Mouse (Mus musculus): ENCODE results near the gene Sh2d3c. TPM values are rescaled to one million over a fixed set of nuclear protein-coding genes. Genes with fewer than 3 reads are reported as not detected.
A peak's percentile ranks its signal among the peaks of the same experiment; 100 is the strongest.

The Sh2d3c gene
- polyA plus RNA-seq, 1 experiment from 2014 or later = 32.4 TPM

DNA sequence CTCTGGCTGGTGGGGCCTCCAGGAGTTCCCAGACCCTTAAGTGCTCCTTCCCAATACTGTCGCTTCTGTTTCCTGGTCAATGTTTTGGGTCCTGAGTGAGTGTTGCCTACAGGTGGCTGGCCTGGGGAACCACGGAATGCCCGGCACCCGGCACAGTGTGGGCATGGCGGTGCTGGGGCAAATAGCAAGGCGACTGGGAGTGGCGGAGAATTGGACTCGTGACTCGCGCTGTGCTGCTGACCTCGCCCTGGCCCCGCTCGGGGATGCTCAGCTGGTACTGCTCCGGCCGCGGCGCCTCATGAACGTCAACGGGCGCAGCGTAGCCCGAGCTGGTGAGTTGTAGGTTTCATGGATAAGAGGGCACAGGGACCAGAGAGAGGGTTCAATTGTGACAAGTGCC, 55.3 kb downstream of the Sh2d3c start:
- ATAC-seq (replicated peaks; ENCODE audit: extremely low read depth, insufficient read depth, low FRiP score) = no peak
- H3K9me3 ChIP-seq (replicated peaks; ENCODE audit: control insufficient read depth, low read length) = no peaks in the 10 kb centered on the region
- H3K9ac ChIP-seq (ENCODE audit: low read length) = peak overlapping the region; percentile 49
- peak overlapping the region; percentile 58 for H3K4me3 ChIP-seq (ENCODE audit: low read length)
- peak overlapping the region; percentile 76 for H3K4me2 ChIP-seq (ENCODE audit: low read depth, low read length)
- H3K4me1 ChIP-seq (ENCODE audit: control insufficient read depth, insufficient read depth, low read length) = peaks cover 8% of the 10 kb centered on the region
- H3K27me3 ChIP-seq (ENCODE audit: control insufficient read depth, insufficient read depth, low read length) = no peaks in the 10 kb centered on the region
- WGBS = 22% methylated on average over 22 of the region's 22 CpGs
- no peak overlapping the region for H3K27ac ChIP-seq (ENCODE audit: low read length)
- H3K36me3 ChIP-seq (ENCODE audit: control insufficient read depth, insufficient read depth) = no peaks in the 10 kb centered on the region

DNA sequence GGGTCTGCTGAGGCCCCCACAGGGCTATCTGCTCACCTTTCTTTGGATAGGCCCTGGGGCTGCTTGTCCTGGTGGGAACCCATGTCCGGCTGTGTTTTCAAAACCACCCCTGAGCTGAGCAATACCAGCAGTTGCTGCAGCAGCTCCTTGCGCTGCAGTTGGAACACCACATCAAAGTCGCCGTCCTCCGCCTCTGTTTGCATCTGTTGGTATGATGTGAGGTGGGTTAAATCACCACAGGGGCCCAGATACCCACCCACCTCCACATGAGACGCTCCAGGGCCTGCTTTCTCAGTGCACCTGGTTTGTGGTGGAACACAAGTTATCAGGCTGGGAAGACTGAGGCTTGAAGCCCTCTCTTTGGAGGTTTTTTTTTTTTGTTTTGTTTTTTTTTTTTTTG, 57.2 kb downstream of the Sh2d3c start:
- Histone ChIP-seq H3K27ac (ENCODE audit: low read length) (no peak overlapping the region), H3K36me3 (ENCODE audit: control insufficient read depth, insufficient read depth) (no peaks in the 10 kb centered on the region), H3K27me3 (ENCODE audit: control insufficient read depth, insufficient read depth, low read length) (no peaks in the 10 kb centered on the region), H3K9ac (ENCODE audit: low read length) (no peak overlapping the region), H3K4me3 (ENCODE audit: low read length) (no peak overlapping the region), H3K9me3 (replicated peaks; ENCODE audit: control insufficient read depth, low read length) (no peaks in the 10 kb centered on the region), H3K4me2 (ENCODE audit: low read depth, low read length) (no peak overlapping the region), H3K4me1 (ENCODE audit: control insufficient read depth, insufficient read depth, low read length) (peaks cover 8% of the 10 kb centered on the region)
- ATAC-seq (replicated peaks; ENCODE audit: extremely low read depth, insufficient read depth, low FRiP score) = no peak
- 83% methylated on average over 6 of the region's 6 CpGs for WGBS

DNA sequence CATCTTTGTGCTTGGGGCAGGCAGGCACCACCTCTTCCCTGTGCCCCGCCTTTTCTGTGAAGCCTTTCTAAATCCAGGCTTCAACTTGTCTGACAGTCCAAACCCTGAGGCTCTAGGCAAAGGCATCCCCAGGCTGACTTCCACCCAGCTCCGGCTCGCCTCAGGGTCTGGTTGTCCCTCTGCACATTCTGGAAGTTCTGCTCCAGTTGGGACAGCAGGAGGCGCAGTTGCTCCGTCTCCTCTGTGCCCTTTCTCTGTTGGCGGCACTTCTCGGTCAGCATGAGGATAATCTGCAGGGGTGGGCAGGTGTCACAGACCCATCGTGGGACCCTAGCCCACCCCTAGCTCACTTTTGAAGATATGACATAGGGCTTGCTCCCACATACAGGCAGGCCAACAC, 58.3 kb downstream of the Sh2d3c start:
- H3K36me3 ChIP-seq (ENCODE audit: control insufficient read depth, insufficient read depth) = no peaks in the 10 kb centered on the region
- H3K9me3 ChIP-seq (replicated peaks; ENCODE audit: control insufficient read depth, low read length) = no peaks in the 10 kb centered on the region
- H3K27me3 ChIP-seq (ENCODE audit: control insufficient read depth, insufficient read depth, low read length) = no peaks in the 10 kb centered on the region
- WGBS = 10% methylated on average over 8 of the region's 8 CpGs
- H3K9ac ChIP-seq (ENCODE audit: low read length) = no peak overlapping the region
- no peak for ATAC-seq (replicated peaks; ENCODE audit: extremely low read depth, insufficient read depth, low FRiP score)
- no peak overlapping the region for H3K4me3 ChIP-seq (ENCODE audit: low read length)
- no peak overlapping the region for H3K4me2 ChIP-seq (ENCODE audit: low read depth, low read length)
- no peak overlapping the region for H3K27ac ChIP-seq (ENCODE audit: low read length)
- peaks cover 11% of the 10 kb centered on the region for H3K4me1 ChIP-seq (ENCODE audit: control insufficient read depth, insufficient read depth, low read length)

DNA sequence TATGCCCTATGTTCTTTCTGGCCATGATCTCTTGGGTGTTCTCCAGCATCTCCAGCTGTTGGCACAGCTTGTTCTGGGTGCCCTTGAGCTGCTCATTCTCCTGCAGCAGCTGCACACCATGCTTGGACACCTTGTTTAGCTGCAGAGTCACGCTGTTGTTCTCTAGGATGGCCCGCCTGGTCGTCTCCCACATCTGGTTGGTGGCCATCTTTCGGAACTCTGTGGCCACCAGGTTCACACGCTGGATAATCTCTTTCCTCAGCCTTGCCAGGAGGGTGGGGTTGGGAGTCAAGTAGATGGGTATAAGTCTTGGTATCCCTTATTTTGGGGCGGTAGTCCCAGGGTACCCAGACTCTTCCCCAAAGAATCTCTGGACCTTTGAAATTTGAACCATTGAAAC, 58.9 kb downstream of the Sh2d3c start:
- ATAC-seq (replicated peaks; ENCODE audit: extremely low read depth, insufficient read depth, low FRiP score) = no peak
- no peaks in the 10 kb centered on the region for H3K27me3 ChIP-seq (ENCODE audit: control insufficient read depth, insufficient read depth, low read length)

DNA sequence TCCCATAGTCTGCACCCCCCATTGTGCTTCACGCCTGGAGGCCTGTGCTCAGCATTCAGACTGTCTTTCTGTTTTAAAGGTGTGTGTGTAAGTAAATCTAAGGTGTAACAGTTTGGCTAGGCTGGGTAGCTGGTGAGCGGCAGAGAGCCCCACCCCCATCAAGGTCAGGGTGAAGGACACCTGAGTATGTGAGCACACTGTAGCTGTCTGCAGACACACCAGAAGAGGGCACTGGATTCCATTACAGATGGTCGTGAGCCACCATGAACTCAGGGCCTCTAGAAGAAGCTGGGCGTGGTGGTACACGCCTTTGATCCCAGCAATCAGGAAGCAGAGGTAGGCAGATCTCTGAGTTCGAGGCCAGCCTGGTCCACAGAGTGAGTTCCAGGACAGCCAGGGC, 60.9 kb downstream of the Sh2d3c start:
- H3K36me3 ChIP-seq (ENCODE audit: control insufficient read depth, insufficient read depth) = no peaks in the 10 kb centered on the region

More for the DNA sequence above, 58.9 kb downstream of the Sh2d3c start:
- H3K4me1 ChIP-seq (ENCODE audit: control insufficient read depth, insufficient read depth, low read length) = peaks cover 13% of the 10 kb centered on the region
- H3K4me2 ChIP-seq (ENCODE audit: low read depth, low read length) = no peak overlapping the region
- H3K27ac ChIP-seq (ENCODE audit: low read length) = no peak overlapping the region
- H3K4me3 ChIP-seq (ENCODE audit: low read length) = no peak overlapping the region
- WGBS = 88% methylated on average over 6 of the region's 6 CpGs
- H3K36me3 ChIP-seq (ENCODE audit: control insufficient read depth, insufficient read depth) = no peaks in the 10 kb centered on the region
- no peak overlapping the region for H3K9ac ChIP-seq (ENCODE audit: low read length)
- no peaks in the 10 kb centered on the region for H3K9me3 ChIP-seq (replicated peaks; ENCODE audit: control insufficient read depth, low read length)

DNA sequence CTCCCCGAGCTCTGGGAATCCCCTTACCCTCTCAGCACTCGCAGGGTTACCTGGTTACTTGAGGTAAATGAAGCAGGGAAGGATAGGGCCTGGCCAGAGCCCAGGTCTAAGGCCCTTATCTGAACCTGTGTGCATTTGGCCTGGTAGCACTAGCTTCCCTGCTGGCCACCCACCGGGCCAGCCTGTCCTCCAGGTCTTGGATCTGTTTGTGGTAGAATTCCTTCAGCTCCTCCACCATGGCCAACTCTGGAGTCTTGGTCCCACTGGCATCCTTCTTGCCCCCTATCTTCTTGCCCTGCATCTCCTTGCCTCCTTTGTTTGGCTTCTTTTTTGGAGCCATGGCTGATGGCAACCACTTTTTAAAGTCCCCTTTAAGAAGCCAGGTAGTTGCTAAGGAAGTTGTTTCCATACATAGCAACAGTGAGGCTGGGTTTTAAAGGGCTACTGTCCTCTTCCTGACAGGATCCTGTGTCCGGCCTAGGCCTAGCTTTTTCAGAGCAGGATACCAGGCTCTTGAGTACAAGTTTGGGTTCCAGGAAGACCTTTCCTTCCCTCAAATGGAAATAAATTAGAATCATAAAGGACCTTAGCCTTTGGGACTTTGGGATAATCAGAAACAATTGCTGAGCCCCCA, 63.3 kb downstream of the Sh2d3c start, which contains the start of gene Cfap157:
Cfap157 (minus strand) TSS at position 381 of the 634 bp plus-strand sequence.
- Histone ChIP-seq H3K27ac (ENCODE audit: low read length) (no peak within 1 kb of the TSS), H3K9me3 (replicated peaks; ENCODE audit: control insufficient read depth, low read length) (no peaks in the 10 kb centered on the region), H3K4me2 (ENCODE audit: low read depth, low read length) (no peak within 1 kb of the TSS), H3K36me3 (ENCODE audit: control insufficient read depth, insufficient read depth) (no peaks in the 10 kb centered on the region), H3K4me3 (ENCODE audit: low read length) (no peak within 1 kb of the TSS), H3K9ac (ENCODE audit: low read length) (no peak within 1 kb of the TSS), H3K4me1 (ENCODE audit: control insufficient read depth, insufficient read depth, low read length) (peaks cover 5% of the 10 kb centered on the region), H3K27me3 (ENCODE audit: control insufficient read depth, insufficient read depth, low read length) (no peaks in the 10 kb centered on the region)
- peak; percentile 68 for ATAC-seq (replicated peaks; ENCODE audit: extremely low read depth, insufficient read depth, low FRiP score)
- 53% methylated on average over 4 of the region's 4 CpGs for whole genome bisulfite sequencing

More for the DNA sequence above, 60.9 kb downstream of the Sh2d3c start:
- Histone ChIP-seq H3K27me3 (ENCODE audit: control insufficient read depth, insufficient read depth, low read length) (no peaks in the 10 kb centered on the region), H3K4me3 (ENCODE audit: low read length) (no peak overlapping the region), H3K9ac (ENCODE audit: low read length) (no peak overlapping the region), H3K9me3 (replicated peaks; ENCODE audit: control insufficient read depth, low read length) (no peaks in the 10 kb centered on the region), H3K4me1 (ENCODE audit: control insufficient read depth, insufficient read depth, low read length) (peaks cover 5% of the 10 kb centered on the region), H3K4me2 (ENCODE audit: low read depth, low read length) (no peak overlapping the region), H3K27ac (ENCODE audit: low read length) (no peak overlapping the region)
- no peak for ATAC-seq (replicated peaks; ENCODE audit: extremely low read depth, insufficient read depth, low FRiP score)
- WGBS = 75% methylated on average over 6 of the region's 6 CpGs

DNA sequence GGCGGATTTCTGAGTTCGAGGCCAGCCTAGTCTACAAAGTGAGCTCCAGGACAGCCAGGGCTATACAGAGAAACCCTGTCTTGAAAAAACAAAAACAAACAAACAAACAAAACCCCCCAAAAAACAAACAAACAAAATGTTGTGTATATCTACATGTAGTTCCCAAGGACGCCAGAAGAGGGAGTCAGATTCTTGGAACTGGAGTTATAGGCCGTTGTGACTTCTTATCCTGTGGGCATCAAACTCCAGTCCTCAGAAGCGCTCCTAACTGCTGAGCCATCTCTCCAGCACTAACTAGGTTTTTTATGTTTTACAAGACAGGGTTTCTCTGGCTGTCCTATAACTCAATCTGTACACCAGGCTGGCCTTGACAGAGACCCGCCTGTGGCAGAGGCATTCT, 66.3 kb downstream of the Sh2d3c start:
- H3K27ac ChIP-seq (ENCODE audit: low read length) = no peak overlapping the region
- no peak overlapping the region for H3K4me3 ChIP-seq (ENCODE audit: low read length)
- H3K27me3 ChIP-seq (ENCODE audit: control insufficient read depth, insufficient read depth, low read length) = no peaks in the 10 kb centered on the region
- H3K9me3 ChIP-seq (replicated peaks; ENCODE audit: control insufficient read depth, low read length) = no peaks in the 10 kb centered on the region
- H3K4me1 ChIP-seq (ENCODE audit: control insufficient read depth, insufficient read depth, low read length) = peaks cover 10% of the 10 kb centered on the region
- no peak for ATAC-seq (replicated peaks; ENCODE audit: extremely low read depth, insufficient read depth, low FRiP score)
- H3K36me3 ChIP-seq (ENCODE audit: control insufficient read depth, insufficient read depth) = no peaks in the 10 kb centered on the region
- WGBS = 60% methylated on average over 6 of the region's 6 CpGs
- no peak overlapping the region for H3K9ac ChIP-seq (ENCODE audit: low read length)
- H3K4me2 ChIP-seq (ENCODE audit: low read depth, low read length) = no peak overlapping the region

DNA sequence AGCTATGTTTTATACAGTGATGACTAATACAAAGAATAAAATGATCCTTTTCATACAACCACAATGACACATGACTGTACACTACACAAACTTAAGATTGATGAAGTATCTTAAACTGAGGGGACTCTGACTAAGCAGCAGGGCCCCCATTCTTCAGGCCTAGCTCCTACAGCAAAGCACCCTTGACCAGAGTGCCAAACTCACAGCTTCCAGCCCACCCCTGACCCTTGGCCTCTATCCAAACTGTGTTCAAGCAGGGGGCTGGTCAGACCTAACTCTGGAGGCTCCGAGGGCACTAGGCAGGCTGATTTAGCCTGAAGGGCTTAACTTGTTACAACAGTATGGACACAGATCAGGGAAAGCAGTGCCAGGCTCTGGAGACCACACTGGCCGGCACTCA, 67.7 kb downstream of the Sh2d3c start:
- Histone ChIP-seq H3K36me3 (ENCODE audit: control insufficient read depth, insufficient read depth) (no peaks in the 10 kb centered on the region), H3K4me2 (ENCODE audit: low read depth, low read length) (no peak overlapping the region), H3K4me1 (ENCODE audit: control insufficient read depth, insufficient read depth, low read length) (peaks cover 10% of the 10 kb centered on the region), H3K9ac (ENCODE audit: low read length) (no peak overlapping the region), H3K27ac (ENCODE audit: low read length) (no peak overlapping the region), H3K9me3 (replicated peaks; ENCODE audit: control insufficient read depth, low read length) (no peaks in the 10 kb centered on the region), H3K4me3 (ENCODE audit: low read length) (no peak overlapping the region), H3K27me3 (ENCODE audit: control insufficient read depth, insufficient read depth, low read length) (no peaks in the 10 kb centered on the region)
- no peak for ATAC-seq (replicated peaks; ENCODE audit: extremely low read depth, insufficient read depth, low FRiP score)
- WGBS = 50% methylated on average over 2 of the region's 2 CpGs

DNA sequence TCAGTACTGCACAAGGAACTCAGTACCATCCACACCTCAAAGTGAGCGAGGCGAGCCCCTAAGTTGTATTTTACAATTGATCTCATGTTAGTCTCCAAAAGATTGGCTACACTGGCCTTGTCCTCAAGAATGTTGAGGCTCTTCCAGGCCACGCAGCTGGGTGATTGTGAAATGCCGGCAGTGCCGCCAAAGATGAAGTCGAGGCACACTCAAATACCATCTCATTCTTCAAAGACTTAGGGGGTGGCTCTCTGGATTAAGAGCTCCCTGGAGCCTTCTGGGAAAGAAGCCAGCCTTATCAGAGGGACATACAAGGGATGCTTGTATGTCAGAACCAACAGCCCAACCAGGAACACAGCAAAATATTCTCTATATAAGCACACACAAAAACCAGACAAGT, 70.4 kb downstream of the Sh2d3c start:
- Histone ChIP-seq H3K27me3 (ENCODE audit: control insufficient read depth, insufficient read depth, low read length) (no peaks in the 10 kb centered on the region), H3K9me3 (replicated peaks; ENCODE audit: control insufficient read depth, low read length) (no peaks in the 10 kb centered on the region), H3K27ac (ENCODE audit: low read length) (peak overlapping the region; percentile 7; the same call in 1 of the 2 replicates), H3K9ac (ENCODE audit: low read length) (no peak overlapping the region), H3K4me1 (ENCODE audit: control insufficient read depth, insufficient read depth, low read length) (peaks cover 4% of the 10 kb centered on the region), H3K36me3 (ENCODE audit: control insufficient read depth, insufficient read depth) (peaks cover 4% of the 10 kb centered on the region; the same call in 1 of the 2 replicates), H3K4me3 (ENCODE audit: low read length) (no peak overlapping the region), H3K4me2 (ENCODE audit: low read depth, low read length) (no peak overlapping the region)
- 47% methylated on average over 6 of the region's 6 CpGs for WGBS
- no peak for ATAC-seq (replicated peaks; ENCODE audit: extremely low read depth, insufficient read depth, low FRiP score)

Measured in heart, embryonic 16.5 days (tissue).